Mouse (Mus musculus): ENCODE data around the gene Pfdn4. TPM values are rescaled to one million over a fixed set of nuclear protein-coding genes. Genes with fewer than 3 reads are reported as not detected.

The Pfdn4 gene
- polyA plus RNA-seq, 1 experiment from 2014 or later, result 113 TPM

- ATAC-seq (replicated peaks; ENCODE audit: low FRiP score, low read depth), result no peak
- no peak overlapping the region for H3K9ac ChIP-seq (ENCODE audit: low read depth, low read length)
- no peak overlapping the region for H3K4me2 ChIP-seq (ENCODE audit: low read length)
- no peak overlapping the region for H3K4me3 ChIP-seq (replicated peaks; ENCODE audit: low read depth, low read length)
- H3K36me3 ChIP-seq (ENCODE audit: insufficient read depth, low read length), result no peaks in the 10 kb centered on the region
- peak; percentile 93 for TF ChIP-seq CTCF (IDR thresholded peaks at IDR 0.05; ENCODE audit: low read depth)
- peaks cover 9% of the 10 kb centered on the region; the same call in 1 of the 2 replicates for H3K4me1 ChIP-seq (replicated peaks; ENCODE audit: insufficient read depth, low read length)
- no peak overlapping the region for H3K27ac ChIP-seq
- no peaks in the 10 kb centered on the region for H3K9me3 ChIP-seq (replicated peaks; ENCODE audit: low read length)
- peak; percentile 93 for DNase-seq (ENCODE audit: low spot score)
- WGBS, result 7% methylated on average over 10 of the region's 10 CpGs
- H3K27me3 ChIP-seq (ENCODE audit: insufficient read depth, low read length), result 0 out of 2 replicates have a peak, but pooled peaks cover under 1% of the 10 kb centered on the region
Observed at GRCm38 (mm10) chr2:170507734-170508133, 11.5 kb downstream of the Pfdn4 start.

DNA sequence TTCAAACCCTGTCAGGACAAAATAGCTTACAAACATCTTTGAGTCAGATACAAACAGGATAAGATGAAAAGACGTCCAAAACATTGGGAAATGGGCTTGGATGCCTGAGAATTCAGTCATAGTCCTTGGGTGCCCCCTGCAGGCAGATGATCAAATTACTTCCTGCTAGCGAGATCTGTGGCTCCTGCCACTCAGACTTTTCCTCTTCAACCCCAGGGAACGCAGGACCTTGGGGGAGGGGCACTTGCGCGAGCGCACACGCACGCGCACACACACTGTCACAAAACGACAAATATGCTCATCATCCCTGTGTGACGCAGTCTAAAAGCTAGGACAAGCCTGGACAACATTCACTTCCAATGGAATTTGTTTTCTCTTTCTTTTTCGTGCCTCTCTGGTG is 12.6 kb downstream of the Pfdn4 start:
- TF ChIP-seq CTCF (IDR thresholded peaks at IDR 0.05; ENCODE audit: low read depth), result peak; percentile 92
- Histone ChIP-seq H3K4me2 (ENCODE audit: low read length) (peak overlapping the region; percentile 56), H3K27me3 (ENCODE audit: insufficient read depth, low read length) (no peaks in the 10 kb centered on the region), H3K36me3 (ENCODE audit: insufficient read depth, low read length) (no peaks in the 10 kb centered on the region), H3K27ac (no peak overlapping the region), H3K9me3 (replicated peaks; ENCODE audit: low read length) (no peaks in the 10 kb centered on the region), H3K4me1 (replicated peaks; ENCODE audit: insufficient read depth, low read length) (peaks cover 9% of the 10 kb centered on the region; the same call in 1 of the 2 replicates), H3K9ac (ENCODE audit: low read depth, low read length) (0 out of 2 replicates have a peak overlapping the region, but pooled peaks have one; percentile 4), H3K4me3 (replicated peaks; ENCODE audit: low read depth, low read length) (peak overlapping the region; percentile 24)
- WGBS, result 2% methylated on average over 12 of the region's 12 CpGs
- ATAC-seq (replicated peaks; ENCODE audit: low FRiP score, low read depth) (no peak), DNase-seq (ENCODE audit: low spot score) (peak; percentile 90)

- Histone ChIP-seq H3K4me2 (ENCODE audit: low read length) (peak overlapping the region; percentile 88), H3K4me1 (replicated peaks; ENCODE audit: insufficient read depth, low read length) (peaks cover 9% of the 10 kb centered on the region; the same call in 1 of the 2 replicates), H3K4me3 (replicated peaks; ENCODE audit: low read depth, low read length) (peak overlapping the region; percentile 93), H3K27me3 (ENCODE audit: insufficient read depth, low read length) (no peaks in the 10 kb centered on the region), H3K27ac (peak overlapping the region; percentile 71; the same call in 1 of the 2 replicates), H3K36me3 (ENCODE audit: insufficient read depth, low read length) (no peaks in the 10 kb centered on the region), H3K9ac (ENCODE audit: low read depth, low read length) (peak overlapping the region; percentile 85), H3K9me3 (replicated peaks; ENCODE audit: low read length) (no peaks in the 10 kb centered on the region)
- whole genome bisulfite sequencing, result under 1% methylated on average over 69 of the region's 69 CpGs
- peak; percentile 95 for DNase-seq (ENCODE audit: low spot score)
- ATAC-seq (replicated peaks; ENCODE audit: low FRiP score, low read depth), result peak; percentile 67
- peak; percentile 98 for TF ChIP-seq CTCF (IDR thresholded peaks at IDR 0.05; ENCODE audit: low read depth)
Observed at GRCm38 (mm10) chr2:170511073-170511891, 15.1 kb downstream of the Pfdn4 start.

DNA sequence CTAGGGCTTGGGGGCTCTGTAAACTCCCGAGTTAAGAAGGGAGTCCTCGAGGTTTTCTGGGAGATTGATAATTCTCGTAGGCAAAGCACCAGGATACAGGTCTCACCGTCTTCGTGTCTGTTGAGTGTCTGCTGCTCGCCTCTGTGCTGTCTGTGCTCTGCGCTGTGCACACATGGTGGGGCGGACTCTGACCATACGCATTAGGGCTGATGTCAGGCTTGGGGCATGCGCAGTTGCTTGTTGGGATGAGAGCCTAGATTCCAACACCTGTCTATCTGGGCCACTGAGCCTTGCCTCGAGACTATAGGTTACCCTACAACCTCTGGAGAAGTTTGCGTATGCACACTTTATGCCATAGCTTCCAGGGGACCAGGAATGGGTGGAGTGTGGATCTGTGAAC is 17.5 kb downstream of the Pfdn4 start:
- no peak overlapping the region for H3K4me2 ChIP-seq (ENCODE audit: low read length)
- 0 out of 2 replicates have a peak, but pooled peaks cover 11% of the 10 kb centered on the region for H3K36me3 ChIP-seq (ENCODE audit: insufficient read depth, low read length)
- WGBS, result 92% methylated on average over 12 of the region's 12 CpGs
- H3K27ac ChIP-seq, result no peak overlapping the region
- DNase-seq (ENCODE audit: low spot score) (no peak), ATAC-seq (replicated peaks; ENCODE audit: low FRiP score, low read depth) (no peak)
- no peak for TF ChIP-seq CTCF (IDR thresholded peaks at IDR 0.05; ENCODE audit: low read depth)
- H3K4me3 ChIP-seq (replicated peaks; ENCODE audit: low read depth, low read length), result no peak overlapping the region
- H3K9me3 ChIP-seq (replicated peaks; ENCODE audit: low read length), result no peaks in the 10 kb centered on the region
- no peak overlapping the region for H3K9ac ChIP-seq (ENCODE audit: low read depth, low read length)
- H3K4me1 ChIP-seq (replicated peaks; ENCODE audit: insufficient read depth, low read length), result peaks cover 9% of the 10 kb centered on the region; the same call in 1 of the 2 replicates
- H3K27me3 ChIP-seq (ENCODE audit: insufficient read depth, low read length), result no peaks in the 10 kb centered on the region

- DNase-seq (ENCODE audit: low spot score), result peak; percentile 92
- no peak overlapping the region for H3K4me3 ChIP-seq (replicated peaks; ENCODE audit: low read depth, low read length)
- H3K27ac ChIP-seq, result no peak overlapping the region
- 0 out of 2 replicates have a peak, but pooled peaks have one; percentile 58 for ATAC-seq (replicated peaks; ENCODE audit: low FRiP score, low read depth)
- no peak overlapping the region for H3K9ac ChIP-seq (ENCODE audit: low read depth, low read length)
- H3K27me3 ChIP-seq (ENCODE audit: insufficient read depth, low read length), result no peaks in the 10 kb centered on the region
- H3K4me1 ChIP-seq (replicated peaks; ENCODE audit: insufficient read depth, low read length), result no peaks in the 10 kb centered on the region
- H3K36me3 ChIP-seq (ENCODE audit: insufficient read depth, low read length), result peaks cover 17% of the 10 kb centered on the region; the same call in 1 of the 2 replicates
- peak; percentile 75; the same call in 1 of the 2 replicates for TF ChIP-seq CTCF (IDR thresholded peaks at IDR 0.05; ENCODE audit: low read depth)
- WGBS, result 4% methylated on average over 6 of the region's 7 CpGs
- H3K4me2 ChIP-seq (ENCODE audit: low read length), result no peak overlapping the region
- no peaks in the 10 kb centered on the region for H3K9me3 ChIP-seq (replicated peaks; ENCODE audit: low read length)
Observed at GRCm38 (mm10) chr2:170520321-170520971, 24.2 kb downstream of the Pfdn4 start.

- Histone ChIP-seq H3K27ac (no peak overlapping the region), H3K36me3 (ENCODE audit: insufficient read depth, low read length) (no peaks in the 10 kb centered on the region), H3K9me3 (replicated peaks; ENCODE audit: low read length) (no peaks in the 10 kb centered on the region), H3K4me3 (replicated peaks; ENCODE audit: low read depth, low read length) (no peak overlapping the region), H3K4me1 (replicated peaks; ENCODE audit: insufficient read depth, low read length) (no peaks in the 10 kb centered on the region), H3K9ac (ENCODE audit: low read depth, low read length) (no peak overlapping the region), H3K4me2 (ENCODE audit: low read length) (no peak overlapping the region), H3K27me3 (ENCODE audit: insufficient read depth, low read length) (no peaks in the 10 kb centered on the region)
- 81% methylated on average over 8 of the region's 8 CpGs for WGBS
- ATAC-seq (replicated peaks; ENCODE audit: low FRiP score, low read depth) (no peak), DNase-seq (ENCODE audit: low spot score) (no peak)
- TF ChIP-seq CTCF (IDR thresholded peaks at IDR 0.05; ENCODE audit: low read depth), result no peak
Observed at GRCm38 (mm10) chr2:170526513-170526912, 30.3 kb downstream of the Pfdn4 start.

Data from kidney, postnatal 0 days (tissue).